Mouse (Mus musculus) E14TG2a.4 (cell line): Measurements from ENCODE around the gene Aldh1l1.

Experiments
- CTCF ChIP-seq: conservative IDR thresholded peaks from 2 replicates; pipeline ENCODE4 v1.5.1; 2014; ENCODE audit warnings: low read length
- POU5F1 ChIP-seq: IDR thresholded peaks from 2 replicates; pipeline ENCODE4 v1.6.1; 2014; ENCODE audit warnings: low read length, borderline replicate concordance

GRCm38 (mm10) chr6:90618274-90618673 is 132.0 kb downstream of the Aldh1l1 start:
- TF ChIP-seq CTCF (no peak), POU5F1 (no peak)
